Mouse (Mus musculus): Measurements from ENCODE around the gene Rpl21. TPM values are rescaled to one million over a fixed set of nuclear protein-coding genes. Genes with fewer than 3 reads are reported as not detected.

Gene Rpl21
- total RNA-seq, 2 experiments from 2014 or later: 135 to 146 TPM

DNA sequence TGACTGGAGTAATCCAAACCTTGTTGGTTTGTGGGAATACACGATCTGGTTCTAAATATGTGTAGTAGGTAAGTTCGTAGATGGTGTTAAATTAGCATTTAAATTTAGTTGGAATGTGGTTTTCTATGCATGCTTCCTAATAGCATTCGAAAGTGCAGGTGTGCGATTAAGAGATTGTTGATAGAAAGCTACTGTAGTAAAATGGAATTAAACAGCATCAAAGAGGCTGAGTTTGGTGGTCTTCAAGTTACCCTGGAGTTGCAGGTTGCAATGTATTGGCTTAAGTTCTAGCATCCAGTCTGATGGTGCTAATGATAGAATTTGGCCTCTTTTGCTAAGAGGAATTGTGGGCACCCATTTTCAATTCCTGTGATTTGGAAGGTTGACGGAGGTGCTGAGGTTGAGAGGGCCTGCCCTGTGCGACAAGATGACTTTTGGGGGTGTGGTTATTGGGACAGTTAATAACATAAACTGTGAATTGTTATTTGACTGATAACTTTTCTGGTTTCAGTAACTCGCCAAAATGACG lies 1.0 kb downstream of the Rpl21 start:
- DNase-seq: no peak

DNA sequence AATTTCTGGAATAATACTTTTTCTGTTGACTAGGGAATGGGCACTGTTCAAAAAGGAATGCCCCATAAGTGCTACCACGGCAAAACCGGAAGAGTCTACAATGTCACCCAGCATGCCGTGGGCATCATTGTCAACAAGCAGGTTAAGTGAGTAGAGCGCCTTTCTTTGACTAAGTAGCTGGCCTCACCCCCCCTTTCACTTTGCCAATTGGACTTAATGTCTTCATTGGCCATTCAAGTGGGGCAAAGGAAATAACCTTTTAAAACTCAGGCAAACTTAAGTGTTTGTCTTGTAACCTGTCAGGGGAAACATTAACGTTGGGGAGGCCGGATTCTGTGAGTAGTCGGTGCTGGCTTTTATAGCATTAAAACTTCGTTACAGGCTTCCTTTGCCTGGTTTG lies 2.3 kb downstream of the Rpl21 start:
- DNase-seq: no peak

- no peak for DNase-seq
Measured at GRCm38 (mm10) chr5:146837967-146838720, 5.5 kb downstream of the Rpl21 start.

DNA sequence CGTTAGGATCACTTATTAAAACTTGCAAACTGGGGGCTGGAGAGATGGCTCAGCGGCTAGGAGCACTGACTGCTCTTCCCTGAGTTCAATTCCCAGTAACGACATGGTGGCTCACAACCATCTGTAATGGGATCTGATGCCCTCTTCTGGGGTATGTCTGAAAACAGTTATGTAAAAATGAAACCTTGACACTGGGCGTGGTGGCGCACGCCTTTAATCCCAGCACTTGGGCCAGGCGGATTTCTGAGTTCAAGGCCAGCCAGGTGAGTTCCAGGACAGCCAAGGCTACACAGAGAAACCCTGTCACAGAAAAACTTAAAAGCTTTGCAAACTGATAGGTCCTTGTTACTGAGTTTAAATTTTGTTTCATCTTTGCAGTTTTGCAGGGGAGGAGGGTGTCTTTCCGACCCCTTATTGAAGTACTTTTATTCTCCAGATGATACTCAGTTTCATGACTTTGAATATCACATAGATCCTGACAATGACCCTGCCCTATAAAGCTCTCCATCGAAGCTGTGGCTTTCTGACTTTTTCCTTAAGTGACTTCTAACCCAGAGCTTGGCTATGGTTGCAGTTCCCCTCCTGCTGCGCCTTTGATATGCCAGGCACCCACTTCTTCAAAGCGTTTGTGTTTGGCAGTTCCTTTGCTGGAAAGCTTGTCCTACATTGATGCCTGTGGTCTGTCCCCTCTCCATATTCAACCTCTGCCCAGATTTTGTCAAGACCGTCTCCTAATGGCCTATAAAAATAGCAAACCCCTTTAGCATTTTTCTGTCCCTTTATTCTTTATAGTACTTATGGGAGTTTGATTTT lies 6.4 kb downstream of the Rpl21 start:
- no peak for DNase-seq

- no peak for DNase-seq
Measured at GRCm38 (mm10) chr5:146839760-146840159, 7.1 kb downstream of the Rpl21 start.

- DNase-seq: no peak
Measured at GRCm38 (mm10) chr5:146840422-146840821, 7.7 kb downstream of the Rpl21 start.

GRCm38 (mm10) chr5:146841301-146841700 lies 8.6 kb downstream of the Rpl21 start:
- DNase-seq: no peak

DNA sequence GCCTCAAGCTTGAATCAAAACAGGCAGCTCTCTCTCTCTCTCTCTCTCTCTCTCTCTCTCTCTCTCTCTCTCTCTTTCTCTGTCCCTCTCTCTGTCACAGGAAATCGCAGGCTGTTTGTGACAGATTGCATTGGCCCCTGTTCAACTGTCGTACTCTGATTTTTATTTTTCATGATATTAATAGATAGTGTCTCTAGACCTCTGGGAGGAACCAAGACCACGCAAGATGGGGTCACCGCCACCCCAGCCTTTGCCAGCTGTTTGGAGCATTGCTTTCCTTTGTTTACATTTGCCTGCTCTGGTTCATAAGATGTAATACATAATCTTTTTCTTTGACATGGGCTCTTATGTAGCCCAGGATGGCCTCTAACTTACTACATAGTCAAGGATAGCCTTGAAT lies 9.3 kb downstream of the Rpl21 start:
- no peak for DNase-seq

GRCm38 (mm10) chr5:146844301-146844941 lies 11.7 kb downstream of the Rpl21 start:
- peak in 1 of 2 experiments; percentile 5 for DNase-seq

DNA sequence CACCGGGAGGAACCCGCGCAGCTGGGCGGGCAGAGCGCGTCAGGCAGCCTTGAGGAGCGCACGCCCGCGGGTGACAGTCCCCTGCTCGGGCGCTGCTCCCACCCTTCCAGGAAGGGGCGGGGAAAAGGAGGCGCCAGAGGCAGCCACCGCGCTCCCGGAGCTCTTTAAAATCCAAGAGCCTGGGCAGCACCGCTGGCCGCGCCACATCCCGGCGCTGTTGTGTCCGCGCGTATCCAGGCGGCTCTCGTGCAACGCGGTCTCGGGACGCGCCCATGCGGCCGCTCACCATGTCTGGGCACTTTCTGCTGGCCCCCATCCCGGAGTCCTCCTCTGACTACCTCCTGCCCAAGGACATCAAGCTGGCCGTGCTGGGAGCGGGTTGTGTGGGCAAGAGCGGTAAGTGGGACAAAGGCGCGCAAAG lies 12.3 kb downstream of the Rpl21 start, which contains the start of gene Rasl11a:
Rasl11a (plus strand) TSS at position 127 of the 421 bp plus-strand sequence.
- DNase-seq: peak; percentile 91 to 94

DNA sequence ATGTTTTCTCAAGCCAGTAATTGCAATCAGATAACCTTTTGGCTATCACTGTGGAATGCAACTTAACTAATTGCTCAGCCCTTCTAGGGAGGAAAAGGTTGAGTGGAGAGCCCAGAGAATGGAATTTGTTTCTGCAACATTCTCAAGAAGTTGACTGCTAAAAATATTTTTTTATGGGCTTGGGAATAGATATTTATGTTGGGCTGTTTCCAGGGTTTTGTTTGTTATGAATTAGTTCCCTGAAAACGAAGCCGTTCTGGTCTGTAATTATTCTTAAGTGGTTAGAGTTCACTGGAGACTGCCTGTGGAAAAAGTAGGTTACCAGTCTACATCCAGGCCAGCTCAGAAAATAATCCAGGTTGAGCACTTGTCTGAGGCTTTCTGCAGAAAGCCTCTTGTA lies 13.8 kb downstream of the Rpl21 start:
- peak; percentile 23 to 41 for DNase-seq

- DNase-seq: no peak
Measured at GRCm38 (mm10) chr5:146848936-146849582, 16.4 kb downstream of the Rpl21 start.

DNA sequence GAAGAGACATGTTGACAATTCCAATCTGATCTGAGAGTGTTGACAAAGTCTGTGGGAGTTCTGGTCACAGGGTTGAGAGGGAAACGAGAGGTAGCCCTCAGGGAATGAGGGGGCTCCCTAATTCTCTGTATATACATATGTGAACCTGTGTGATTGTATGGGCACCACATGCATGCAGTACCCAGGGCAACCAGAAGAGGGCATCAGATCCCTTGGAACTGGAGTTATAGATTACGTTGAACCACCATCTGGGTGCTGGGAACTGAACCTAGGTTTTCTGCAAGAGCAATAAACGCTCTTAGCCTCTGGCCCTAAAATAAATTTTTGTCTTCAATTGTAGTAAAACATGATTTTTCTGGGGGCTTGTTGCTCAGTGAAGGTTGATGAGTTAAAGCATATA lies 23.4 kb downstream of the Rpl21 start:
- DNase-seq: no peak

- no peak for DNase-seq
Measured at GRCm38 (mm10) chr5:146857620-146858019, 24.9 kb downstream of the Rpl21 start.

DNA sequence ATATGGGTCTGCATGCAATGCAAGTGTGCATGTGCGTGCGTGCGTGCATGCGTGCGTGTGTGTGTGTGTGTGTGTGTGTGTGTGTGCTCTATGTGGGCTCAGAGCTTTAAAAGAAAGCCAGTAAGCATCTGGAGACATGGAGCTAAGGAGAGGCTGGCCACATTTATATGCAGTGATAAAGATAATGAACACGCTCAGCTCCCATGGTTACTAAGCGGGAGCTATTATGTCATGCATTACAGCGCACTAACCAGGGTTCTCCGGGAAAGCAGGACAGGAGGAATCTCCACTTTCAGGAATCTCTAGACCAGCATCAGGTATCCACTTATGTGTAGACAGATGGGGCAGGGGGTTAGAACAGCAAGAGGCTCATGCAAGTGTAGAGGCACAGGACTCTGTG lies 26.1 kb downstream of the Rpl21 start:
- no peak for DNase-seq

DNA sequence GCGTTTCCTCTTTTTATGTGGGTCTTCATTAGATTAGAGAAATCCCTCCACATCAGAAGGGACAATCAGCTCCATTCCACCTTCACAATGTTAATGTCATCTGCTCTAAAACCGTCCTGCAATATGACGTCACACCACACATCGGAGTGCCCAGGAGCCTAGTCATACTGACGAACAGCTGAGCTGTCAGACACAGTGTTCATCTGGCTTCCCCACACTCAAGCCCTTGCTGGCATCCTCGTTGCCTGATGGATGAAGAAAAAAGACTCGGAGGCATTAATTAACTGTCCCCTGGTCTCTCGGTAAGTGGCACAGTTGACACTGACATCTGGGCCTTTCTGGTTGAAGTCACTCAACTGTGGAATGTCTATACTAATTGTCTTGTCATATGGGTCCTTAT lies 26.6 kb downstream of the Rpl21 start:
- no peak for DNase-seq

GRCm38 (mm10) chr5:146860222-146860998 lies 27.7 kb downstream of the Rpl21 start:
- DNase-seq: no peak

DNA sequence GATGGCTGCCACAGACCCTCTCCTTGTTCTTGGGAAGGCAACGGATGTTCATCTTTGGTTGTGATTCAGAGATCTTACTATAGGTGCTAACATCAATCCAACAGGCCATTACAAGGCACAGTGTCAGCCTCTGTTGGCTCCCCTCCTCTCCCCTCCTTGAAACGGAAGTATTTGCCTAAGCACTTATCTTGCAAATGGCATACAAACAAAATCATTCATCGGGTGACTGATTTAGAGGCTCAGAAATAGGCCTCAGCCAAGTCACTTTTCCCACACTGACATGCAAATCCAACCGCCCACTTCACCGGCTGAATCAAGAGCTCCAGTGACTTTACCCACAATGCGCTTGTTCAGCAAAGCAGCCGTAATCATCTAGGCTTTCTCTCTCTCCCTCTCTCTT lies 28.9 kb downstream of the Rpl21 start:
- no peak for DNase-seq

GRCm38 (mm10) chr5:146865511-146865910 lies 32.8 kb downstream of the Rpl21 start:
- DNase-seq: no peak

DNA sequence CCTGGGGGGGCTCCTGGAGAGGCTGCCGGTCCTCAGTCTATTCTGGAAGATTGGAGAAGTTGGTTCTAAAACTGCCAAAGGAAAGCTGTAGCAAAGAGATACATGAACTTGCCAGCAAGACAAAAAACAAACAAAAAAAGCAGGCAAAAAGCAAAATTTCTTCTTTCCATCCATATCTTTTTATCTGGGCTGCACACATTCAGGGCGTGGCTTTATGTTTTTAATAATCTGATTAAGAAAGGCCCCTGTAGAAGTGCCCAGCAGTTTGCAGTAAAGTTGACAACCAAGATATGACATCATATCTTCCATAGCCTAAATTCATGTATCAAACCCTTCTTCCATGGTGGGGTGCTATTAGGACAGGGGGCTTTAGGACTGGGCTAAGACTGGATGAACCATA lies 33.6 kb downstream of the Rpl21 start:
- no peak for DNase-seq

DNA sequence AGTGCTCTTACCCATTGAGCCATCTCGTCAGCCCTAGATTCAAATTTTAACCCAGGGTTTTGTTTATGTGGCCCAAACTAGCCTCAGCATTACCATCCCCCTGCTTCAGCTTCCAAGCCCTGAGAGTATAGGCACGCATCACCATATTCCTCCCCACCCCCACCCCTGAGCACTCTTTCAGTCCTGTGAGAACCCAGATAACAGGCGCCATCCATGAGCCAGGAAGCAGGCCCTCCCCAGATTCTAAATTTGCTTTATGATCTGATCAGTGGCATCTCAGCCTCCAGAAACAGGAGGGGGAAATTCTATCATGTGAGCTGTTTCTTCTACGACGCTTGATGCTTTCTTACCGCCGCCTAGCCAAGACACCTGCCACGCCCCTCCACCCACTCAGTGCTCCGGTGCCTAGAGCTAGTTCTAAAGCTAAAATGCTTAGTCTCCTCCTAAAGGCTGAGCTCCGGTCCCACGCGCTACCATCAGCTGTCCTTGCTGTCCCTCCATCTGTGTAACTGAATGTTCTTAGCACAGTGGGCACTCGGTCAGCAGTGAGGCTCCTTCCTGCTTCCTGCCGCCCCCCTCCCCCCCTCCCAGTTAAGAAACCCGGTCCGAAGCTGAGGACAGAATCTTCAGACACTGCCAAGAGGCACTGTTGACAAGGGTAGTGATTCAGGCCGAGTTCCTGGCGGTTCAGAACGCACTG lies 34.7 kb downstream of the Rpl21 start:
- peak; percentile 40 to 48 for DNase-seq

Data from heart, adult 18-20 months (tissue).